Mouse (Mus musculus) liver, postnatal 0 days (tissue): ENCODE measurements around the gene Gm8180. TPM values are rescaled to one million over a fixed set of nuclear protein-coding genes. Genes with fewer than 3 reads are reported as not detected.
"Not testable (repeated sequence)": the region's sequence is repeated elsewhere in the genome, so short reads cannot be mapped to it uniquely, and the experiment has no call there.

ENCODE experiments used
- ATAC-seq: fragments of 200-750 bp; cut with Nextera tagmentation; 2 replicates; pipeline ENCODE4 v1.8.0; 2017; ENCODE audit warnings: mild to moderate bottlenecking, moderate library complexity
- DNase-seq: peaks from one replicate; pipeline ENCODE4 v3.0.0-alpha.2; 2016
- H3K27ac ChIP-seq: fragments of 300-500 bp; sonication (generic); 2 replicates; pipeline ENCODE4 v1.5.1; 2014; ENCODE audit warnings: antibody characterized with exemption, moderate library complexity, mild to moderate bottlenecking, low read depth
- H3K27me3 ChIP-seq: fragments of 300-500 bp; sonication (generic); 2 replicates; pipeline ENCODE4 v1.6.1; 2014; ENCODE audit warnings: low read length, control low read depth, mixed read lengths; ENCODE audit not compliant: insufficient read depth
- H3K36me3 ChIP-seq: fragments of 300-500 bp; sonication (generic); replicated peaks from 2 replicates; pipeline ENCODE4 v1.6.1; 2014; ENCODE audit warnings: mild to moderate bottlenecking, control low read depth, low read length, moderate library complexity, mixed read lengths; ENCODE audit not compliant: insufficient read depth
- H3K4me1 ChIP-seq: fragments of 300-500 bp; sonication (generic); 2 replicates; pipeline ENCODE4 v1.6.1; 2014; ENCODE audit warnings: antibody characterized with exemption, mild to moderate bottlenecking, control low read depth; ENCODE audit not compliant: insufficient read depth
- H3K4me2 ChIP-seq: fragments of 300-500 bp; sonication (generic); 2 replicates; pipeline ENCODE4 v1.6.1; 2014; ENCODE audit warnings: low read depth, mild to moderate bottlenecking, low read length, moderate library complexity, mixed read lengths
- H3K4me3 ChIP-seq: fragments of 300-500 bp; sonication (generic); 2 replicates; pipeline ENCODE4 v1.5.1; 2014; ENCODE audit warnings: low read depth, low read length
- H3K9ac ChIP-seq: fragments of 300-500 bp; sonication (generic); replicated peaks from 2 replicates; pipeline ENCODE4 v1.6.1; 2014; ENCODE audit warnings: mild to moderate bottlenecking, moderate library complexity
- H3K9me3 ChIP-seq: fragments of 300-500 bp; sonication (generic); 2 replicates; pipeline ENCODE4 v1.6.1; 2016; ENCODE audit warnings: mild to moderate bottlenecking, control low read depth, low read length, mixed read lengths
- CTCF ChIP-seq: sonication (generic); IDR thresholded peaks from 2 replicates; pipeline ENCODE4 v1.5.1; 2016; ENCODE audit warnings: antibody characterized with exemption, low read depth
- EP300 ChIP-seq: IDR thresholded peaks from 2 replicates; pipeline ENCODE4 v1.6.1; 2016; ENCODE audit warnings: antibody characterized with exemption, low read depth, mild to moderate bottlenecking
- WGBS: fragments of 180-500 bp; shearing (Covaris S2); extraction: QIAGEN DNeasy Blood & Tissue Kit; methylation state at CpG from one replicate; pipeline ENCODE4 v1.1.7; 2014; ENCODE audit not compliant: insufficient replicate concordance; 5-methylcytosine and 5-hydroxymethylcytosine counted together
- polyA plus RNA-seq: library from polyadenylated mRNA; unstranded; fragments of >200 nt; fragmentation: Nextera tagmentation; extraction: Ambion mirVana; gene quantifications from 2 replicates; pipeline ENCODE4 v1.2.1, GENCODE M21; 2015

Gene Gm8180
- polyA plus RNA-seq = not detected in 2 replicates

GRCm38 (mm10) chr14:43784645-43785044 lies at the start of gene Gm8180:
Gene Gm8180, minus strand, starts transcription at chr14:43784745.
- ATAC-seq, DNase-seq, H3K9ac ChIP-seq, H3K27me3 ChIP-seq, H3K27ac ChIP-seq, H3K4me2 ChIP-seq, H3K9me3 ChIP-seq, H3K4me1 ChIP-seq, H3K4me3 ChIP-seq, H3K36me3 ChIP-seq: not testable (repeated sequence)
- WGBS = 82% methylated on average over 3 of the region's 3 CpGs

- H3K36me3 ChIP-seq, H3K9ac ChIP-seq, H3K9me3 ChIP-seq, H3K4me2 ChIP-seq, H3K27me3 ChIP-seq, H3K27ac ChIP-seq, ATAC-seq, H3K4me1 ChIP-seq, DNase-seq, H3K4me3 ChIP-seq: not testable (repeated sequence)
- 15% methylated on average over 1 of the region's 1 CpGs for WGBS
These were observed 45.8 kb upstream of the Gm8180 start for GRCm38 (mm10) chr14:43830385-43830784.

- not testable (repeated sequence) for H3K27ac ChIP-seq, H3K9ac ChIP-seq, H3K9me3 ChIP-seq, DNase-seq, H3K4me1 ChIP-seq, H3K4me3 ChIP-seq, ATAC-seq, H3K4me2 ChIP-seq, H3K27me3 ChIP-seq, H3K36me3 ChIP-seq
- WGBS = 61% methylated on average over 6 of the region's 6 CpGs
- TF ChIP-seq EP300 = peak; percentile 54; the same call in 1 of the 2 replicates
These were observed 39.6 kb upstream of the Gm8180 start for GRCm38 (mm10) chr14:43824176-43824575.

GRCm38 (mm10) chr14:43821869-43822268 lies 37.3 kb upstream of the Gm8180 start:
- H3K4me2 ChIP-seq, H3K36me3 ChIP-seq, H3K4me3 ChIP-seq, ATAC-seq, DNase-seq, H3K27ac ChIP-seq, H3K9ac ChIP-seq, H3K4me1 ChIP-seq, H3K9me3 ChIP-seq, H3K27me3 ChIP-seq: not testable (repeated sequence)
- WGBS = 35% methylated on average over 1 of the region's 2 CpGs

GRCm38 (mm10) chr14:43812458-43812857 lies 27.9 kb upstream of the Gm8180 start:
- not testable (repeated sequence) for H3K4me1 ChIP-seq, H3K9me3 ChIP-seq, H3K9ac ChIP-seq, H3K4me2 ChIP-seq, H3K36me3 ChIP-seq, H3K4me3 ChIP-seq, H3K27me3 ChIP-seq, H3K27ac ChIP-seq, ATAC-seq
- DNase-seq = peak; percentile 55
- TF ChIP-seq CTCF = peak; percentile 61
- 39% methylated on average over 7 of the region's 9 CpGs for WGBS

- H3K27me3 ChIP-seq, H3K4me2 ChIP-seq, H3K9me3 ChIP-seq, H3K27ac ChIP-seq, H3K4me3 ChIP-seq, ATAC-seq, DNase-seq, H3K4me1 ChIP-seq, H3K9ac ChIP-seq, H3K36me3 ChIP-seq: not testable (repeated sequence)
- 77% methylated on average over 3 of the region's 4 CpGs for WGBS
These were observed 23.6 kb upstream of the Gm8180 start for GRCm38 (mm10) chr14:43808142-43808541.

GRCm38 (mm10) chr14:43804435-43804834 lies 19.9 kb upstream of the Gm8180 start:
- TF ChIP-seq CTCF = peak; percentile 48
- not testable (repeated sequence) for H3K4me1 ChIP-seq, H3K4me3 ChIP-seq, H3K9ac ChIP-seq, ATAC-seq, H3K9me3 ChIP-seq, DNase-seq, H3K36me3 ChIP-seq, H3K4me2 ChIP-seq, H3K27ac ChIP-seq, H3K27me3 ChIP-seq
- 6% methylated on average over 5 of the region's 7 CpGs for WGBS

GRCm38 (mm10) chr14:43796905-43797470 lies 12.4 kb upstream of the Gm8180 start:
- H3K27ac ChIP-seq, H3K9ac ChIP-seq, ATAC-seq, H3K9me3 ChIP-seq, H3K4me3 ChIP-seq, H3K4me1 ChIP-seq, H3K36me3 ChIP-seq, H3K4me2 ChIP-seq, H3K27me3 ChIP-seq: not testable (repeated sequence)
- 10% methylated on average over 23 of the region's 23 CpGs for whole genome bisulfite sequencing
- DNase-seq = peak; percentile 12
